15 mouse cellular contexts compared by ENCODE assay signal in genomic region chr3:142856832-142857231, GRCm38 (mm10). TPM values are rescaled to one million over a fixed set of nuclear protein-coding genes. Genes with fewer than 3 reads are reported as not detected.
DNase-seq lines count a peak whose midpoint lies in the region; ATAC-seq and TF ChIP-seq lines count a peak whose summit lies in the region.
"Had no signal": no experiment of that assay in that cellular context is flagged by ENCODE, and none has a peak within 500 bp of the region (broad histone marks: within the 10 kb centered on the region; RNA-seq: fewer than 3 reads in every experiment).

No protein-coding gene starts in this region.

- peak overlapping the region; percentile 45 for H3K27ac ChIP-seq in heart, adult 2 months
- no peak overlapping the region for H3K27ac ChIP-seq in forebrain, embryonic 11.5 days (ENCODE audit: low read depth, low read length)
- H3K27ac ChIP-seq in hindbrain, embryonic 16.5 days (ENCODE audit: low read depth, low read length) = no peak overlapping the region
- H3K27ac ChIP-seq: embryonic facial prominence, embryonic 12.5 days; forebrain, embryonic 12.5 days; limb, embryonic 12.5 days had no signal

- 25% methylated on average over 3 of the region's 3 CpGs for WGBS in heart, adult 2 months
- 80% methylated on average over 3 of the region's 3 CpGs for WGBS in forebrain, embryonic 11.5 days
- WGBS in hindbrain, embryonic 16.5 days = 64% methylated on average over 3 of the region's 3 CpGs

- no peaks in the 10 kb centered on the region for H3K27me3 ChIP-seq in heart, adult 2 months (ENCODE audit: control insufficient read depth, insufficient read depth, low read length)
- H3K27me3 ChIP-seq in forebrain, embryonic 11.5 days (ENCODE audit: control insufficient read depth, insufficient read depth, low read length) = no peaks in the 10 kb centered on the region
- no peaks in the 10 kb centered on the region for H3K27me3 ChIP-seq in hindbrain, embryonic 16.5 days (replicated peaks; ENCODE audit: control insufficient read depth, insufficient read depth, low read length)
- H3K27me3 ChIP-seq: embryonic facial prominence, embryonic 12.5 days; forebrain, embryonic 12.5 days; limb, embryonic 12.5 days had no signal

- H3K4me1 ChIP-seq in heart, adult 2 months (ENCODE audit: control insufficient read depth, insufficient read depth, low read length) = peaks cover 6% of the 10 kb centered on the region
- H3K4me1 ChIP-seq in forebrain, embryonic 11.5 days (replicated peaks; ENCODE audit: control insufficient read depth, insufficient read depth, low read length) = no peaks in the 10 kb centered on the region
- H3K4me1 ChIP-seq in hindbrain, embryonic 16.5 days (ENCODE audit: control insufficient read depth, insufficient read depth, low read depth, low read length) = peaks cover 2% of the 10 kb centered on the region; the same call in 1 of the 2 replicates
- H3K4me1 ChIP-seq: embryonic facial prominence, embryonic 12.5 days; forebrain, embryonic 12.5 days had no signal

- no peak for TF ChIP-seq POLR2A in heart, adult 2 months (IDR thresholded peaks at IDR 0.05; ENCODE audit: insufficient read depth, low read depth, low read length)

- no peaks in the 10 kb centered on the region for H3K79me2 ChIP-seq in heart, adult 2 months (replicated peaks; ENCODE audit: control insufficient read depth, insufficient read depth, low read length)

- TF ChIP-seq CTCF in heart, adult 2 months (IDR thresholded peaks at IDR 0.05) = no peak

- H3K4me2 ChIP-seq in forebrain, embryonic 11.5 days (ENCODE audit: low read depth, low read length, severe bottlenecking) = no peak overlapping the region
- no peak overlapping the region for H3K4me2 ChIP-seq in hindbrain, embryonic 16.5 days (ENCODE audit: low read length)
- H3K4me2 ChIP-seq: embryonic facial prominence, embryonic 12.5 days; forebrain, embryonic 12.5 days; limb, embryonic 12.5 days had no signal

- no peak overlapping the region for H3K4me3 ChIP-seq in heart, adult 2 months
- no peak overlapping the region for H3K4me3 ChIP-seq in forebrain, embryonic 11.5 days (ENCODE audit: low read depth, low read length)
- H3K4me3 ChIP-seq in hindbrain, embryonic 16.5 days (ENCODE audit: low read length) = no peak overlapping the region
- H3K4me3 ChIP-seq: embryonic facial prominence, embryonic 12.5 days; forebrain, embryonic 12.5 days; limb, embryonic 12.5 days had no signal

- no peaks in the 10 kb centered on the region for H3K9me3 ChIP-seq in forebrain, embryonic 11.5 days (ENCODE audit: control insufficient read depth, low read length)
- H3K9me3 ChIP-seq in hindbrain, embryonic 16.5 days (ENCODE audit: control insufficient read depth, low read length) = no peaks in the 10 kb centered on the region
- H3K9me3 ChIP-seq: embryonic facial prominence, embryonic 12.5 days; forebrain, embryonic 12.5 days; limb, embryonic 12.5 days had no signal

- peaks cover 10% of the 10 kb centered on the region for H3K36me3 ChIP-seq in heart, adult 2 months (ENCODE audit: control insufficient read depth, insufficient read depth, low read length)
- no peaks in the 10 kb centered on the region for H3K36me3 ChIP-seq in forebrain, embryonic 11.5 days (ENCODE audit: control insufficient read depth, insufficient read depth, low read length)
- no peaks in the 10 kb centered on the region for H3K36me3 ChIP-seq in hindbrain, embryonic 16.5 days (ENCODE audit: control insufficient read depth, insufficient read depth, low read length)
- H3K36me3 ChIP-seq: embryonic facial prominence, embryonic 12.5 days; forebrain, embryonic 12.5 days had no signal

- no peak overlapping the region for H3K9ac ChIP-seq in heart, adult 2 months (ENCODE audit: low read depth, low read length)
- no peak overlapping the region for H3K9ac ChIP-seq in forebrain, embryonic 11.5 days (ENCODE audit: low read length)
- H3K9ac ChIP-seq in hindbrain, embryonic 16.5 days (ENCODE audit: low read depth, low read length) = no peak overlapping the region
- H3K9ac ChIP-seq: embryonic facial prominence, embryonic 12.5 days; forebrain, embryonic 12.5 days; limb, embryonic 12.5 days had no signal

- ATAC-seq in forebrain, embryonic 11.5 days (replicated peaks; ENCODE audit: low FRiP score) = no peak
- no peak for ATAC-seq in hindbrain, embryonic 16.5 days
- ATAC-seq: CD4-positive, CD25-positive, alpha-beta regulatory T cell, adult 4 months had no signal

- intact Hi-C loops in heart, adult 2 months (cut with DNase I) = loop anchor here (2.0 kb wide), 1 partner anchor 26 kb away; the partner anchor contains the start of gene Pkn2

- TF ChIP-seq EP300 in heart, adult 2 months (IDR thresholded peaks at IDR 0.05; ENCODE audit: insufficient read depth, low read depth, low read length) = no peak

- DNase-seq in heart, adult 2 months = peak in 1 of 2 experiments; percentile 5
- DNase-seq in heart, adult 8-10 months (ENCODE audit: low spot score) = no peak
- DNase-seq in right cerebral cortex, postnatal 4 days = peak; percentile 2
- DNase-seq in right cerebral cortex, postnatal 14 days = no peak
- peak; percentile 10 for DNase-seq in c-Kit-positive CD71-positive TER-119-negative erythroid progenitor cells, embryonic 14.5 days (ENCODE audit: low read depth)
- DNase-seq in forebrain, embryonic 11.5 days (ENCODE audit: low spot score) = no peak
- DNase-seq: gastrocnemius, postnatal 10 days; kidney, postnatal 14 days; layer of hippocampus, postnatal 36 days; lung, adult 18-20 months had no signal

RNA-seq across cellular contexts. Expression of gene Pkn2, which starts 25.0 kb away (rescaled TPM):
- total RNA-seq in heart, adult 2 months (2021) = 10 to 100 TPM; 38.3 to 40.6 TPM
- polyA plus RNA-seq in heart, adult 2 months (2012; rRNA removed) = 6.6 and 14.6 TPM in 2 replicates
- 10 to 100 TPM; 36.5 to 41.8 (median 38.1) TPM for total RNA-seq in heart, adult 8-10 months (2022)
- 51.0 and 55.1 TPM in 2 replicates for polyA plus RNA-seq in forebrain, embryonic 11.5 days (2014; fragmentation: Nextera tagmentation; extraction: Ambion mirVana)
- polyA plus RNA-seq in hindbrain, embryonic 16.5 days (2015; fragmentation: Nextera tagmentation; extraction: Ambion mirVana) = 17.5 and 19.1 TPM in 2 replicates

Comparison
In these comparisons a context has a peak if more than half of its experiments do, and no peak if none do; other contexts are left out.
1. DNase-seq: peak in right cerebral cortex, postnatal 4 days (single experiment) and c-Kit-positive CD71-positive TER-119-negative erythroid progenitor cells, embryonic 14.5 days (single experiment); none in heart, adult 8-10 months (single experiment), right cerebral cortex, postnatal 14 days (single experiment) and forebrain, embryonic 11.5 days (single experiment).